Mouse (Mus musculus): Measurements from ENCODE around the gene Wtip. TPM values are rescaled to one million over a fixed set of nuclear protein-coding genes. Genes with fewer than 3 reads are reported as not detected.

The Wtip gene
- 0.82 TPM in 1 of 2 replicates, not detected in the other for total RNA-seq (2023)

GRCm38 (mm10) chr7:34133117-34133762 is at the start of gene Wtip:
Gene Wtip (minus strand): TSS chr7:34133268.

GRCm38 (mm10) chr7:34169454-34169853 is 36.4 kb upstream of the Wtip start, which contains the start of gene Uba2:
Gene Uba2 (minus strand): TSS chr7:34169599.

GRCm38 (mm10) chr7:34094911-34095481 is 38.1 kb downstream of the Wtip start, which contains the start of gene Scgb1b30:
Gene Scgb1b30 (plus strand): TSS chr7:34095431.

Other genes with a start within 250 kb of the Wtip start
- not detected in 2 replicates for gene Scgb2b26, start 188.2 kb downstream of the Wtip start, total RNA-seq (2023)
- not detected in 2 replicates for gene Scgb2b27, start 119.3 kb downstream of the Wtip start, total RNA-seq (2023)
- not detected in 2 replicates for gene Scgb1b27, start 111.8 kb downstream of the Wtip start, total RNA-seq (2023)
- gene Scgb1b30, start 37.8 kb downstream of the Wtip start, total RNA-seq (2023), result not detected in 2 replicates
- gene Uba2, start 36.3 kb upstream of the Wtip start, total RNA-seq (2023), result 46.9 and 55.1 TPM in 2 replicates
- 12.2 and 16.2 TPM in 2 replicates for gene Pdcd2l, start 63.4 kb upstream of the Wtip start, total RNA-seq (2023)
- gene Gpi1, start 97.1 kb upstream of the Wtip start, total RNA-seq (2023), result 844 and 975 TPM in 2 replicates
- not detected in 2 replicates for gene Gm6096, start 117.8 kb upstream of the Wtip start, total RNA-seq (2023)
- gene 4931406P16Rik, start 180.3 kb upstream of the Wtip start, total RNA-seq (2023), result 17.6 and 23.8 TPM in 2 replicates